Mouse (Mus musculus) lung, postnatal 0 days (tissue): ENCODE data around the gene Tmem114.

Experiments used
- CTCF ChIP-seq: IDR thresholded peaks from 2 replicates; pipeline ENCODE4 v1.5.1; 2016; ENCODE audit warnings: antibody characterized with exemption, mild to moderate bottlenecking
- EP300 ChIP-seq: IDR thresholded peaks from 2 replicates; pipeline ENCODE4 v1.6.1; 2016; ENCODE audit warnings: antibody characterized with exemption, mild to moderate bottlenecking, control low read depth

DNA sequence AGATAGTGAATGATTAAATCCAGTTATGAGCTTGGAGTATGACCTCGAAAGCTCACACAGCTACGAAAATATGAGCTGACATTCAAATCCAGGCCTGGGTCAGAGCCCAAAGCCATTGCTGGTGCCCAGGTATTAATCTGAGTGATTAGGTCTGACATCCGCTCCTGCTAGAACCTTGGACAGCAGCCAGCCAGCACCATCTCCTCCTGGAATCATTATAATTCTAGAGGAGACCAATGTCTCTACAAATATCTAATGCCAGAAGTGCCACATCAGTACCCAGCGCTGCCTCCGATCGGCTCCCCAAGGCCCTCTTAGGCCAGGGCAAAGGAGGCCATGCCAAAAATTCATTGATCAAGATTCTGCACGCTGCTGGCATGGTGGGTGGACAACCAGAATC is 20.0 kb upstream of the Tmem114 start:
- TF ChIP-seq CTCF: no peak
- TF ChIP-seq EP300: no peak
